Mouse (Mus musculus) heart, embryonic 16.5 days (tissue): ENCODE data around the gene Sar1b. TPM values are rescaled to one million over a fixed set of nuclear protein-coding genes. Genes with fewer than 3 reads are reported as not detected.

Source experiments
- ATAC-seq: fragments of 200-750 bp; cut with Nextera tagmentation; replicated peaks from 2 replicates; pipeline ENCODE4 v1.8.0; 2017; ENCODE audit warnings: moderate number of reproducible peaks; ENCODE audit not compliant: insufficient read depth, low FRiP score; ENCODE audit errors: extremely low read depth
- H3K27ac ChIP-seq: fragments of 300-500 bp; sonication (generic); 2 replicates; pipeline ENCODE4 v1.5.1; 2014; ENCODE audit warnings: mild to moderate bottlenecking, low read length, control low read depth, moderate library complexity
- H3K27me3 ChIP-seq: fragments of 300-500 bp; sonication (generic); 2 replicates; pipeline ENCODE4 v1.6.1; 2014; ENCODE audit warnings: low read length, mixed read lengths; ENCODE audit not compliant: control insufficient read depth, insufficient read depth
- H3K36me3 ChIP-seq: fragments of 300-500 bp; sonication (generic); 2 replicates; pipeline ENCODE4 v1.6.1; 2014; ENCODE audit not compliant: control insufficient read depth, insufficient read depth
- H3K4me1 ChIP-seq: fragments of 300-500 bp; sonication (generic); 2 replicates; pipeline ENCODE4 v1.6.1; 2014; ENCODE audit warnings: low read length, mixed read lengths; ENCODE audit not compliant: control insufficient read depth, insufficient read depth
- H3K4me2 ChIP-seq: fragments of 300-500 bp; sonication (generic); 2 replicates; pipeline ENCODE4 v1.6.1; 2014; ENCODE audit warnings: low read depth, mild to moderate bottlenecking, control low read depth, low read length
- H3K4me3 ChIP-seq: fragments of 300-500 bp; sonication (generic); 2 replicates; pipeline ENCODE4 v1.5.1; 2014; ENCODE audit warnings: mild to moderate bottlenecking, control low read depth, low read length
- H3K9ac ChIP-seq: fragments of 300-500 bp; sonication (generic); 2 replicates; pipeline ENCODE4 v1.6.1; 2014; ENCODE audit warnings: low read length, control low read depth
- H3K9me3 ChIP-seq: fragments of 300-500 bp; sonication (generic); replicated peaks from 2 replicates; pipeline ENCODE4 v1.6.1; 2016; ENCODE audit warnings: low read length; ENCODE audit not compliant: control insufficient read depth
- WGBS: fragments of 180-500 bp; shearing (Covaris S2); extraction: QIAGEN DNeasy Blood & Tissue Kit; methylation state at CpG from one replicate; pipeline ENCODE4 v1.1.7; 2014; 5-methylcytosine and 5-hydroxymethylcytosine counted together
- polyA plus RNA-seq: library from polyadenylated mRNA; unstranded; fragments of >200 nt; fragmentation: Nextera tagmentation; extraction: Ambion mirVana; gene quantifications from 2 replicates; pipeline ENCODE4 v1.2.1, GENCODE M21; 2015

Sar1b gene
- polyA plus RNA-seq, 1 experiment from 2014 or later = 136 TPM

DNA sequence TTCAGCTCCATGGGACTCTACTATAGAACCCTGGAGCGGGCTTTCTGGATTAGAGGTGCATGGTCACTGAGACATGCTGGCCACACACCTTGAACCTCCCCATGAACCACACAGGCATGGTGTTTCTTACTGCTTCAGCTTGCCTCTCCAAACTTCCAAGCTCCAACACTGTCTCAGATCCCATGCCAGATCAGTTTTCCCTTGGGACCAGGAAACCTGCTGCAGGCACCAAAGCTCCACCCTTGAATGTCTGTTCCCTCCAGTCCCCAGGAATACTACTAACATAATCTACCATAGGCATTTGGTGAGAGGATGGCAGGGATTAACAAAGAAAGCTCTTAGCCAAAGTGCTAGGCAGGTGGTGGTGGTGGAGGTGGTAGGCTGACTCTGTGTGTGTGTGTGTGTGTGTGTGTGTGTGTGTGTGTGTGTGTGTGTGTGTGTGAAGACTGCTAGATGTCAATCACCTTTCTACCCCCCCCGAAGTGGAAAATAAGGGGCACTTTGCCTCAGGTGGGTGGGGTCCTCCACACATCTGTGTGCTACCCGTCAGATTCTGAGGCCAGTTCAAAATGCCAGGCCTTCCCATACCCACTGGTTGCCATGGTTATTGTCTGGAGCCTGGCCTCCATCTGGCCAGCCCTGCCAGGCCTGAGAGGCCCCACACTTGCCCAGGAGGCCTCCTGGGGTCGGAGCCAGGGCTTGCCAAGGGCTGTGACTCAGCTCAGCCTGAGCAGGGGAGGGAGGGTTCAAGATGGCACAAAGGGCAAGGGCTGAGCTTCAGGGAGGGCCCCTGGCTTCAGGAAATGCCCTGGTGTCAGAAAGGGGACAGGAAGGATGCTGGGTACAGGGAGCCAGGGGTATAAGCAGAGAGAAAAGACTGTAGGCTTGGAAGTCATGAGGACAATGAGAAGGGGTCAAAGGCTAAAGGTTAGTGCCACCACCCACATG, 68.7 kb downstream of the Sar1b start:
- H3K9me3 ChIP-seq = no peaks in the 10 kb centered on the region
- no peak overlapping the region for H3K9ac ChIP-seq
- no peaks in the 10 kb centered on the region for H3K4me1 ChIP-seq
- WGBS = 66% methylated on average over 4 of the region's 4 CpGs
- no peaks in the 10 kb centered on the region for H3K27me3 ChIP-seq
- H3K4me3 ChIP-seq = no peak overlapping the region
- H3K36me3 ChIP-seq = peaks cover 9% of the 10 kb centered on the region
- no peak overlapping the region for H3K27ac ChIP-seq
- no peak for ATAC-seq
- H3K4me2 ChIP-seq = no peak overlapping the region

DNA sequence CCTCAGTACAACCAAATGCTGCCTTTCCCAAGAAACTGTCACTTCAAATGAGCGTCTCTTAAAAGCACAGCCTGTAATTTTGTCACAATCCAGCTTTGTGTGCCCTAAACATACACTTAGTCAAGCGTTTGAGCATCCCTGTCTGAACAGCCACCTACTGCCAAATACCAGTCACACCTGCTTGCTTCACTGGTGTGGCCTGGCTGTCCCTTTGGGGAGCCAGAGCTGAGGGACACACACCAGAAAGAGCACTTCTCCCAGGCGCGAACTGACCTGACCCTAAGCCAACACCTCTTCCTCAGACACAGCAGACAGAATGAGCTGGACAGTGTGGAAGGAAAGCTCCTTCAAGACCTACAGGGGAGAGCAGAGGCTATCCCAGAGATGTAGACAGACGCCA, 69.5 kb downstream of the Sar1b start:
- H3K27ac ChIP-seq = no peak overlapping the region
- H3K4me2 ChIP-seq = no peak overlapping the region
- no peak overlapping the region for H3K4me3 ChIP-seq
- no peak for ATAC-seq
- peaks cover 5% of the 10 kb centered on the region; the same call in 1 of the 2 replicates for H3K36me3 ChIP-seq
- WGBS = 84% methylated on average over 5 of the region's 5 CpGs
- no peaks in the 10 kb centered on the region for H3K4me1 ChIP-seq
- H3K27me3 ChIP-seq = no peaks in the 10 kb centered on the region
- H3K9me3 ChIP-seq = no peaks in the 10 kb centered on the region
- H3K9ac ChIP-seq = no peak overlapping the region

DNA sequence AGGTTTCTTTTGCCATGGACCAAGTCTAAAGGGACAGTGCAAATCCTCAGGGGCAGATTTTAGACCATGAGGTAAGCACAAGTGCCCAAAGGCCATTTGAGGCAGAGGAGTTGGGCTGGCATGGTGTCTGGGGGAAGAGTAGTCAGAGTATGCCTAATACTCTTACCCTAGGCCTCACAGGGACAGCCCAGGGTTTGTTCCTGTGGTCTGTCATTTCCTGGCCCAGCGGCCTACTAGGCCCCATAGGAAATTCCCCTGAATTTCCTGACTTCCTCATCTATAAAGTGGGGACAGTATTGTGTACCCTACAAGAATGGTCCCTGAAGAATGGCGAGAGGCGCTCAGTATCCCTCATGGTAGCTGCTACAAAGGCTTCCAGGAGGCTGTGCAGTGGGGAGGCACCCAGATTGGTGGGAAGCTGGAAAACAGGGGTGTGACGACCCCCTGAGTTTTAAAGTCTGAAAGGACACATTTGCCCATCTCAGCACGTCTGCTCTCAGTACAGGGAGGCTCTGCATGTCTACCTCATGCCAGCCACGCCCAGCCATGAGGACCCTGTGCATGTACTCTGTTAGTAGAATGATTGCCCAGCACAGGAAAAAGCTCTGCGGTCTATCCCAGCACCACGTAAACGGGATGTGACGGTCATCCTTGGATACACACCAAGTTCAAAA, 70.0 kb downstream of the Sar1b start:
- no peak overlapping the region for H3K4me3 ChIP-seq
- no peaks in the 10 kb centered on the region for H3K4me1 ChIP-seq
- no peak overlapping the region for H3K9ac ChIP-seq
- H3K4me2 ChIP-seq = no peak overlapping the region
- no peaks in the 10 kb centered on the region for H3K9me3 ChIP-seq
- no peak for ATAC-seq
- no peaks in the 10 kb centered on the region for H3K27me3 ChIP-seq
- WGBS = 82% methylated on average over 10 of the region's 10 CpGs
- 0 out of 2 replicates have a peak, but pooled peaks cover 2% of the 10 kb centered on the region for H3K36me3 ChIP-seq
- H3K27ac ChIP-seq = no peak overlapping the region

DNA sequence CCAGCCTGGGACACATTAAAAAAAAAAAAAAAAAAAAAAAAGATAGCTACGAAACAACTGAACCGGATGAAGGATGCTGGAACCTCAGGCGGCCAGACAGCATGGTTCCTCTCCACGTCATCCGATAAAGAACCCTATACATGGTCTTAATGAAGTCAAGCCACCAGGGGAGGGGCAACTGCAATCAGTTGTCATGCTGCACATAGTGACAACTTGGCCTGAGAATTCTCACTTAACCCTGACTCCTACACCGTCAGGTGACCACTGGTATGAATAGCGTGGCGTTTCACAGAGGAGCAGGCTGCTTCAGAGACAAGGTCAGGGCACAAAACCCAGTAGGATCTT, 70.6 kb downstream of the Sar1b start:
- H3K4me1 ChIP-seq = no peaks in the 10 kb centered on the region
- ATAC-seq = no peak
- WGBS = 87% methylated on average over 8 of the region's 8 CpGs

DNA sequence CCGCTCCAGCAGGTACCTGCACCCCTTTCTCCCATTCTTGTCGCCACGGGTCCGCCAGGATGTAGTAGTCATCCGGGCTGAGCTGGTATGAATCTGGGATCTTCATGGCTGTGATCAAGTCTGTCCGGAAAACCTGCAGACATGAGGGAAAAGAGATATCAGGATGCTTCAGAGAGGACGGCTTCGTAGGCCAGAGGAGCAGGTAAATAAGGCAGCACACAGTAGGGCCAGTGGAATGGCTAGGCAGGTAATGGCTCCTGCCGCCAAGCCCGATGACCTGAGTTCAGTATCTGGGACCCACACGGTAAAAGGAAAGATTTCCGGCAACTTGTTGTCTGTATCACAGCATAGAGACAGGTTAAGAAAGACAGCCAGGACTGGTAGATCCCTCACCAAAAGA, 72.1 kb downstream of the Sar1b start:
- H3K9ac ChIP-seq = no peak overlapping the region
- WGBS = 91% methylated on average over 12 of the region's 12 CpGs
- no peak overlapping the region for H3K4me3 ChIP-seq
- H3K27me3 ChIP-seq = no peaks in the 10 kb centered on the region
- 0 out of 2 replicates have a peak, but pooled peaks cover 2% of the 10 kb centered on the region for H3K36me3 ChIP-seq
- no peak for ATAC-seq
- no peaks in the 10 kb centered on the region for H3K9me3 ChIP-seq
- no peak overlapping the region for H3K27ac ChIP-seq
- H3K4me2 ChIP-seq = no peak overlapping the region
- no peaks in the 10 kb centered on the region for H3K4me1 ChIP-seq

More for the DNA sequence above, 70.6 kb downstream of the Sar1b start:
- H3K4me3 ChIP-seq = no peak overlapping the region
- no peaks in the 10 kb centered on the region for H3K27me3 ChIP-seq
- no peak overlapping the region for H3K9ac ChIP-seq
- H3K27ac ChIP-seq = no peak overlapping the region
- H3K9me3 ChIP-seq = no peaks in the 10 kb centered on the region
- H3K4me2 ChIP-seq = no peak overlapping the region
- H3K36me3 ChIP-seq = 0 out of 2 replicates have a peak, but pooled peaks cover 2% of the 10 kb centered on the region

DNA sequence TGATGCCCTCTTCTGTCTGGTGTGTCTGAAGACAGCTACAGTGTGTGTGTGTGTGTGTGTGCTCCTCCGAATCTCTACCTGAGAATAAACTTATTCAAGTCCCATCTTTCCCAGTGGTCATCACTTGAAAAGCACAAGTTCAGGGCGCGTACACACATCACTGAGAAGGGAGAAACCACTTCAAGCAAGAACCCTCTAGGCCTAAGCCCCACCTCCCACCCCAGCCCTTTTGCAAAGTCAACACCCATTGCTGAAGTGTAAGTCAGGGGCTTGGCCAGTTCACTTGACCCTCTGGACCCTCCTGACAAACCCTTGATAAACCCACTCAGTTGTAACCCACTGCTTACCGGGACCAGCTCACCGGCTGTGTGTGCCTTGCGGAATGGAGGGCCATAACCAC, 73.0 kb downstream of the Sar1b start:
- H3K9me3 ChIP-seq = no peaks in the 10 kb centered on the region

DNA sequence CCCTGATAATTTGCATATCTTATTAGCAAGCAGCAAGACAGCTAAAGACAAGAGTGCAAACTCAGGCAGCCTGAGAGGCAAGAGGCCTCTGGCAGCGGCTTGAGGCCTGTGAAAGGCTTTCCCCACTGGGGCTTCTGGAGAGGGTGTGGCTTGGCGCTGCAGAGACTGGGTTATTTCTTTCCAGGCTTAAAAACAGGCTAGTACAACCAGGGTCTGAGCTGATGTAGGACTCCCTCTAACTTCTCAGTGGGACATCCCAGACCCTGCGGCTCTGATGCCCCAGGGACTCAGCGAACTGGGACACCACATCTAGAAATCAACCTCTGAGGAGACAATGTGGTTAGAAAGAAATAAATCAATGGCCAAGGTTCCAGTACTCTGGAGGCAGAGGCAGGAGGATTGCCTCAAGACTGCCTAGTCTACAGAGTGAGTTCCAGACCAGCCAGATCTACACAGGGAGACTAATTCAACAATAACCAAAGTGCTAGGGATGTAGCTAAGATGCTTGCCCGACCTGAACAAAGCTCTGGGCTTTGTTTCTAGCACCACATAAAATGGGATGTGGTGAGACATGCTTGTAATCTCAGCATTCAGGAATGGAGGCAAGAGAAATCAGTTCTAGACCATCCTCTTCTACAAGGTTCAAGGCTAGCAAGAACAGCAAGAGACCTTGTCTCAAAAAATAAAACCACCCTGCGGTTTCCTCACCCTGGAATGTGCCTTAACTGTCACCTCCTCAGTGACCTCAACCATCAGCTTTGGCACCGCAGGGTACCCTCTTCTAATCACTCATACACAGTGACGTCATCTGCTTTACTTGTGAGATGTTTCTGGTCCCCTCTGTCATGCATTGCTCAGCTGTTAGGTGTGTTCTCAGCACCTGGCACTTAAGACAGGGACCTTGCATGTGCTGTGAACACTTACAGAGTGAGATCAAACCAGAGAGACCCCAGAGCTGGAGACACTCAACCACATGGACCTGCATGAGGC, 74.0 kb downstream of the Sar1b start:
- no peaks in the 10 kb centered on the region for H3K27me3 ChIP-seq
- no peak overlapping the region for H3K4me3 ChIP-seq
- 66% methylated on average over 8 of the region's 8 CpGs for WGBS
- no peak for ATAC-seq
- no peaks in the 10 kb centered on the region; the same call in 1 of the 2 replicates for H3K4me1 ChIP-seq
- no peak overlapping the region for H3K27ac ChIP-seq
- no peak overlapping the region for H3K4me2 ChIP-seq
- H3K36me3 ChIP-seq = 0 out of 2 replicates have a peak, but pooled peaks cover 2% of the 10 kb centered on the region
- no peaks in the 10 kb centered on the region for H3K9me3 ChIP-seq
- H3K9ac ChIP-seq = no peak overlapping the region

More for the DNA sequence above, 73.0 kb downstream of the Sar1b start:
- no peaks in the 10 kb centered on the region; the same call in 1 of the 2 replicates for H3K4me1 ChIP-seq
- ATAC-seq = no peak
- H3K4me2 ChIP-seq = no peak overlapping the region
- no peak overlapping the region for H3K4me3 ChIP-seq
- H3K27ac ChIP-seq = no peak overlapping the region
- H3K9ac ChIP-seq = no peak overlapping the region
- H3K36me3 ChIP-seq = 0 out of 2 replicates have a peak, but pooled peaks cover 2% of the 10 kb centered on the region
- 89% methylated on average over 6 of the region's 6 CpGs for WGBS
- no peaks in the 10 kb centered on the region for H3K27me3 ChIP-seq

DNA sequence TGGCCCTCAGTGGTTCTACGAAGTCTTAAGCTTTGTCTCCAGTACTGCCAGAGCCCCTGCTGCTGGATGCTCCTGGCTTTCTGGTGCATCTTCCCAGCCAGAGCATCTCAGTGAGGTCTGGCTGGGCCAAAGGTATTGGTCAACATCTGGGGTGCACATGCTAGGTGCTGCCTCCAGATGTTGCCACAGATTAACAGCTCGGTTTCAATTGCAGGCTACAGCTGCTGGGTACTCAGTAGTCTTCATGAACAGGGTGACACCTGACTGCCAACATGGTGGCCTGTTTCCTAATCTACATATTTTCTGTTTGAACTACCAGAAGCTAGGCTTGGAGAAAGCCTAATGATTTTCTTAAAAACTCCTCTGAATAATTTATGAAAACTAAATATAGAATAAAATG, 75.6 kb downstream of the Sar1b start:
- no peak overlapping the region for H3K27ac ChIP-seq
- no peak for ATAC-seq
- H3K27me3 ChIP-seq = no peaks in the 10 kb centered on the region
- H3K4me2 ChIP-seq = no peak overlapping the region
- WGBS = 73% methylated on average over 2 of the region's 2 CpGs
- 0 out of 2 replicates have a peak, but pooled peaks cover 2% of the 10 kb centered on the region for H3K36me3 ChIP-seq
- no peak overlapping the region for H3K4me3 ChIP-seq
- no peaks in the 10 kb centered on the region; the same call in 1 of the 2 replicates for H3K4me1 ChIP-seq
- H3K9ac ChIP-seq = no peak overlapping the region
- H3K9me3 ChIP-seq = no peaks in the 10 kb centered on the region
